Comparison of ENCODE assay signal across 9 mouse cellular contexts in genomic region chr2:66408456-66408855, GRCm38 (mm10). TPM values are rescaled to one million over a fixed set of nuclear protein-coding genes. Genes with fewer than 3 reads are reported as not detected.
A peak's percentile ranks its signal among the peaks of the same experiment; 100 is the strongest.
DNase-seq lines count a peak whose midpoint lies in the region; ATAC-seq lines count a peak whose summit lies in the region.
"Had no signal": no experiment of that assay in that cellular context is flagged by ENCODE, and none has a peak within 500 bp of the region (broad histone marks: within the 10 kb centered on the region; RNA-seq: fewer than 3 reads in every experiment).

No protein-coding gene starts in this region.

- no peak overlapping the region for H3K9ac ChIP-seq in stomach, embryonic 15.5 days
- H3K9ac ChIP-seq: liver, embryonic 14.5 days had no signal

- no peaks in the 10 kb centered on the region for H3K36me3 ChIP-seq in stomach, embryonic 15.5 days

- peak; percentile 71 for ATAC-seq in cerebellum, adult (ENCODE audit: insufficient number of reproducible peaks, low FRiP score, low TSS enrichment)
- ATAC-seq in stomach, embryonic 15.5 days (ENCODE audit: insufficient read depth, low FRiP score, low read depth) = no peak

- peak overlapping the region; percentile 32 for H3K4me2 ChIP-seq in stomach, embryonic 15.5 days

- WGBS in stomach, embryonic 15.5 days = 13% methylated on average over 11 of the region's 11 CpGs

- no peak overlapping the region for H3K27ac ChIP-seq in stomach, embryonic 15.5 days
- H3K27ac ChIP-seq: liver, embryonic 14.5 days had no signal

- H3K9me3 ChIP-seq in stomach, embryonic 15.5 days = no peaks in the 10 kb centered on the region

- H3K4me3 ChIP-seq in stomach, embryonic 15.5 days (replicated peaks) = no peak overlapping the region

- no peak for DNase-seq in cerebellum, postnatal 4 days (ENCODE audit: low spot score in 2 of 2)
- peak; percentile 47 to 59 for DNase-seq in right cerebral cortex, adult 2 months (ENCODE audit: low spot score in 2 of 2)
- no peak for DNase-seq in right cerebral cortex, postnatal 4 days
- peak; percentile 14 to 18 for DNase-seq in layer of hippocampus, postnatal 10 days (ENCODE audit: low spot score in 2 of 2)
- no peak for DNase-seq in spleen, postnatal 36 days (ENCODE audit: low spot score in 2 of 2)
- DNase-seq in retina, embryonic 14.5 days (ENCODE audit: low spot score) = no peak

- H3K27me3 ChIP-seq in stomach, embryonic 15.5 days (replicated peaks) = peaks cover 14% of the 10 kb centered on the region; the same call in 1 of the 2 replicates

- 0 out of 2 replicates have a peak, but pooled peaks cover 7% of the 10 kb centered on the region for H3K4me1 ChIP-seq in stomach, embryonic 15.5 days

RNA-seq across cellular contexts. Expression of gene Scn1a, which starts 32.2 kb away (rescaled TPM):
- total RNA-seq in layer of hippocampus, postnatal 10 days (2021) = 10 to 100 TPM; 37.0 to 37.9 TPM
- polyA plus RNA-seq in stomach, embryonic 15.5 days (2015; fragmentation: Nextera tagmentation; extraction: Ambion mirVana) = 0.24 and 0.27 TPM in 2 replicates

Comparison
In these comparisons a context has a peak if more than half of its experiments do, and no peak if none do; other contexts are left out.
1. DNase-seq: peak in right cerebral cortex, adult 2 months (2 of 2) and layer of hippocampus, postnatal 10 days (2 of 2); none in cerebellum, postnatal 4 days (0 of 2), right cerebral cortex, postnatal 4 days (single experiment), spleen, postnatal 36 days (0 of 2) and retina, embryonic 14.5 days (single experiment).